Mouse (Mus musculus) thymus, postnatal 14 days (tissue): ENCODE measurements around the gene Cmtm7.

Experiments
- DNase-seq: peaks from one replicate; pipeline ENCODE4 v3.0.0; 2021

The Cmtm7 gene

GRCm38 (mm10) chr9:114793764-114794295 is 12.2 kb upstream of the Cmtm7 start:
- DNase-seq = no peak

- DNase-seq = no peak
Observed at GRCm38 (mm10) chr9:114789989-114790388, 8.3 kb upstream of the Cmtm7 start.

GRCm38 (mm10) chr9:114789557-114789956 is 7.9 kb upstream of the Cmtm7 start:
- no peak for DNase-seq

- DNase-seq = no peak
Observed at GRCm38 (mm10) chr9:114788697-114789096, 7.0 kb upstream of the Cmtm7 start.

GRCm38 (mm10) chr9:114787716-114788115 is 6.1 kb upstream of the Cmtm7 start:
- DNase-seq = no peak

- DNase-seq = no peak
Observed at GRCm38 (mm10) chr9:114787134-114787533, 5.5 kb upstream of the Cmtm7 start.

GRCm38 (mm10) chr9:114785432-114786125 is 3.9 kb upstream of the Cmtm7 start:
- DNase-seq = no peak

- DNase-seq = peak; percentile 73
Observed at GRCm38 (mm10) chr9:114780746-114781525, 720 bp downstream of the Cmtm7 start.

GRCm38 (mm10) chr9:114779984-114780745 is 1.5 kb downstream of the Cmtm7 start:
- peak; percentile 48 for DNase-seq

- DNase-seq = no peak
Observed at GRCm38 (mm10) chr9:114778877-114779276, 2.8 kb downstream of the Cmtm7 start.

GRCm38 (mm10) chr9:114778047-114778390 is 3.6 kb downstream of the Cmtm7 start:
- DNase-seq = peak; percentile 61

- DNase-seq = no peak
Observed at GRCm38 (mm10) chr9:114777178-114778046, 4.2 kb downstream of the Cmtm7 start.

GRCm38 (mm10) chr9:114776361-114776760 is 5.3 kb downstream of the Cmtm7 start:
- peak; percentile 57 for DNase-seq

- peak; percentile 68 for DNase-seq
Observed at GRCm38 (mm10) chr9:114775272-114775671, 6.4 kb downstream of the Cmtm7 start.

GRCm38 (mm10) chr9:114774629-114775028 is 7.0 kb downstream of the Cmtm7 start:
- DNase-seq = no peak

- no peak for DNase-seq
Observed at GRCm38 (mm10) chr9:114771565-114771964, 10.1 kb downstream of the Cmtm7 start.

- DNase-seq = peak; percentile 56
Observed at GRCm38 (mm10) chr9:114770224-114770623, 11.4 kb downstream of the Cmtm7 start.

GRCm38 (mm10) chr9:114768066-114768465 is 13.6 kb downstream of the Cmtm7 start:
- no peak for DNase-seq

GRCm38 (mm10) chr9:114767507-114767906 is 14.1 kb downstream of the Cmtm7 start:
- no peak for DNase-seq

GRCm38 (mm10) chr9:114767030-114767429 is 14.6 kb downstream of the Cmtm7 start:
- DNase-seq = no peak

GRCm38 (mm10) chr9:114763341-114763740 is 18.3 kb downstream of the Cmtm7 start:
- DNase-seq = peak; percentile 77

GRCm38 (mm10) chr9:114761848-114762247 is 19.8 kb downstream of the Cmtm7 start:
- no peak for DNase-seq
